Mouse (Mus musculus): ENCODE results near the gene Efhd1. TPM values are rescaled to one million over a fixed set of nuclear protein-coding genes. Genes with fewer than 3 reads are reported as not detected.

Gene Efhd1
- polyA plus RNA-seq (2017; shearing (Covaris generic)): 0.10 TPM

DNA sequence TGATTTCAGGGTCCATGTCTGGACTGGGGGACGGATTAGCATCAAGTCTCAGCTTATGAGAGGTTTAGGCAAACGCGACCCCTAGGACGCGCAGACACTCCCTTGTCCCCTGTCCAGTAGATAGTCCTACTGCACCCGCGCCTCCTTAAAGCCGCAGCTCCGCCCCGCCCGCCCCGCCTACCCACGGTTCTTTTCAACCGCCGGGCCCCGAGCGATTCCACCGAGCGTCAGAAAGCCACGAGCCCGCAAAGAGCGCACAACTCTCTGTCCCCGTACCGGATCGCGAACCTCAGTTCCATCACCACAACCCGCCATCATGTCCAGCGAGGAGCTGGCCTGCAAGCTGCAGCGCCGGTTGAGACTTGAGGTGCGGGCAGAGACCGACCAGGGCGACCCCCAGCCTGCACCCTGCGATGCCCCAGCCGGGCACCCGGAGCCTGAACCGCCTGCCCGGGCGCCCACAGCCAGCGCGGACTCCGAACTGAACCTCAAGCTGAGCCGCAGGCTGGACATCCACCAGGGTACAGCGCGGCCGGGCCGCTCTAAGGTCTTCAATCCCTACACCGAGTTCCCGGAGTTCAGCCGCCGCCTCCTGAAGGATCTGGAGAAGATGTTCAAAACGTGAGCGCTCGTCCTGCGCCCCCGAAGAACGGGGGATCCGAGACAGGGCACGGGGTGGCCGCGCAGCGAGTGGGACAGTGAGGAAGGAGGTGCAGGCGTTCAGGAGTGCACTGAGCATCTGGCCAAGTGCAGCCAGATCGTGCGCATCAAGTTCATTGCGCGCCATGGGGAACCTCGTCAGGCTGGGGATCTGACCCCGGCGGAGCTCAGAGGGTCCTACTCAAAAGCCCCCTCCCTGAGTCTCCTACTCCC lies at the start of gene Efhd1:
Efhd1 (plus strand) TSS at position 230 of the 873 bp plus-strand sequence.

DNA sequence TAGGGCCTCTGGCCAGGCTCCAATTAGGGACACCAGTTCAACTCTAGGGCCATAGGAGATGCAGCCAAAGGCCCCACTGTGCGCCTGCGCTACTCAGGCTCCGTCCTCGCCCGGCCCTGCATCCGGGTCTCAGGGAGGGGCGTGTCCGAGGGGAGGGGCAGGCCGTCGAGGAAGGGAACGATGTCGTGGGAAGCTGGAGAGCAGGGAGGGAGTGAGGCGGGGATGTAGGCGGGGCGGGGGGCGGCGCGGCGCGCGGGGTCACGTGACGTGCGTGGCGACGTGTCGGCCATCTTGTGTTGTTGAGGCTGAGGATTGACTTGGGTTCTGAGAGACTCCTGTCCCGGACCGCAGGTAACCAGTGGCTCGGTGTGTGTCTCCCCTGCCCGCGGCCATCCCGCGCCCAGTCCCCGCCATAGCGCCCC lies 62.6 kb downstream of the Efhd1 start, which contains the start of gene Gigyf2:
Gigyf2 (plus strand) TSS at position 257 of the 422 bp plus-strand sequence.

Other genes with a start within 250 kb of the Efhd1 start
- not detected for gene Alppl2, start 174.4 kb upstream of the Efhd1 start, polyA plus RNA-seq (2017; shearing (Covaris generic))
- gene Alpi, start 162.8 kb upstream of the Efhd1 start, polyA plus RNA-seq (2017; shearing (Covaris generic)): not detected
- not detected for gene Akp3, start 139.4 kb upstream of the Efhd1 start, polyA plus RNA-seq (2017; shearing (Covaris generic))
- gene Ecel1, start 107.8 kb upstream of the Efhd1 start, polyA plus RNA-seq (2017; shearing (Covaris generic)): 0.08 TPM
- not detected for gene Prss56, start 81.0 kb upstream of the Efhd1 start, polyA plus RNA-seq (2017; shearing (Covaris generic))
- gene Chrnd, start 73.8 kb upstream of the Efhd1 start, polyA plus RNA-seq (2017; shearing (Covaris generic)): not detected
- gene Chrng, start 59.7 kb upstream of the Efhd1 start, polyA plus RNA-seq (2017; shearing (Covaris generic)): 0.06 TPM
- gene Eif4e2, start 50.4 kb upstream of the Efhd1 start, polyA plus RNA-seq (2017; shearing (Covaris generic)): 120 TPM
- 66.9 TPM for gene Gigyf2, start 62.6 kb downstream of the Efhd1 start, polyA plus RNA-seq (2017; shearing (Covaris generic))
- gene Kcnj13, start 130.4 kb downstream of the Efhd1 start, polyA plus RNA-seq (2017; shearing (Covaris generic)): 0.32 TPM
- not detected for gene Snorc, start 205.9 kb downstream of the Efhd1 start, polyA plus RNA-seq (2017; shearing (Covaris generic))
- not detected for gene Neu2, start 245.5 kb downstream of the Efhd1 start, polyA plus RNA-seq (2017; shearing (Covaris generic))